Comparison of ENCODE assay signal across 18 mouse cellular contexts in genomic region chr9:91356353-91356740, GRCm38 (mm10). TPM values are rescaled to one million over a fixed set of nuclear protein-coding genes. Genes with fewer than 3 reads are reported as not detected.
A peak's percentile ranks its signal among the peaks of the same experiment; 100 is the strongest.
DNase-seq lines count a peak whose midpoint lies in the region; ATAC-seq and TF ChIP-seq lines count a peak whose summit lies in the region.
"Had no signal": no experiment of that assay in that cellular context is flagged by ENCODE, and none has a peak within 500 bp of the region (broad histone marks: within the 10 kb centered on the region; RNA-seq: fewer than 3 reads in every experiment).

No protein-coding gene starts in this region.

- peak; percentile 28 for DNase-seq in cerebellum, adult 8-10 months
- no peak for DNase-seq in cerebellum, postnatal 36 days
- no peak for DNase-seq in forebrain, embryonic 14.5 days (ENCODE audit: low spot score)
- DNase-seq in hindbrain, postnatal 0 days (ENCODE audit: low spot score), result no peak
- DNase-seq in kidney, adult 18-20 months, result no peak
- no peak for DNase-seq in layer of hippocampus, adult 18-20 months (ENCODE audit: low spot score in 2 of 2)
- no peak for DNase-seq in thymus, adult 18-20 months
- DNase-seq: adrenal gland, postnatal 25 days; heart, postnatal 36 days; kidney, adult 9 months; layer of hippocampus, adult 9-11 months; liver, embryonic 13.5 days; lung, postnatal 10 days; spleen, adult 18-20 months had no signal

- H3K27ac ChIP-seq in forebrain, embryonic 14.5 days (ENCODE audit: low read depth, low read length), result peak overlapping the region; percentile 88
- H3K27ac ChIP-seq in hindbrain, postnatal 0 days, result peak overlapping the region; percentile 87
- H3K27ac ChIP-seq in neural tube, embryonic 13.5 days (replicated peaks), result peak overlapping the region; percentile 92
- H3K27ac ChIP-seq: embryonic facial prominence, embryonic 15.5 days; liver, embryonic 13.5 days had no signal

- WGBS in forebrain, embryonic 14.5 days, result 20% methylated on average over 4 of the region's 4 CpGs
- whole genome bisulfite sequencing in hindbrain, postnatal 0 days, result 10% methylated on average over 4 of the region's 4 CpGs
- 8% methylated on average over 4 of the region's 4 CpGs for WGBS in neural tube, embryonic 13.5 days

- TF ChIP-seq CTCF in hindbrain, postnatal 0 days (IDR thresholded peaks at IDR 0.05; ENCODE audit: low read depth), result no peak

- H3K36me3 ChIP-seq in forebrain, embryonic 14.5 days (ENCODE audit: control insufficient read depth, insufficient read depth, low read length), result peaks cover 3% of the 10 kb centered on the region; the same call in 1 of the 2 replicates
- no peaks in the 10 kb centered on the region for H3K36me3 ChIP-seq in hindbrain, postnatal 0 days (ENCODE audit: insufficient read depth, low read length)
- 0 out of 2 replicates have a peak, but pooled peaks cover under 1% of the 10 kb centered on the region for H3K36me3 ChIP-seq in neural tube, embryonic 13.5 days
- H3K36me3 ChIP-seq: embryonic facial prominence, embryonic 15.5 days; liver, embryonic 13.5 days had no signal

- peaks cover 5% of the 10 kb centered on the region; the same call in 1 of the 2 replicates for H3K4me1 ChIP-seq in forebrain, embryonic 14.5 days (ENCODE audit: control insufficient read depth, insufficient read depth, low read length)
- H3K4me1 ChIP-seq in hindbrain, postnatal 0 days (ENCODE audit: insufficient read depth, low read length), result no peaks in the 10 kb centered on the region
- H3K4me1 ChIP-seq in neural tube, embryonic 13.5 days (replicated peaks), result peaks cover 37% of the 10 kb centered on the region
- H3K4me1 ChIP-seq: liver, embryonic 13.5 days had no signal

- peaks cover 47% of the 10 kb centered on the region for H3K27me3 ChIP-seq in forebrain, embryonic 14.5 days (replicated peaks; ENCODE audit: control insufficient read depth, insufficient read depth, low read length)
- H3K27me3 ChIP-seq in hindbrain, postnatal 0 days (ENCODE audit: insufficient read depth, low read length), result no peaks in the 10 kb centered on the region; the same call in 1 of the 2 replicates
- peaks cover 73% of the 10 kb centered on the region for H3K27me3 ChIP-seq in neural tube, embryonic 13.5 days

- peak overlapping the region; percentile 17; the same call in 1 of the 2 replicates for H3K9ac ChIP-seq in forebrain, embryonic 14.5 days (ENCODE audit: low read length)
- H3K9ac ChIP-seq in hindbrain, postnatal 0 days (replicated peaks; ENCODE audit: low read length), result no peak overlapping the region
- peak overlapping the region; percentile 69; the same call in 1 of the 2 replicates for H3K9ac ChIP-seq in neural tube, embryonic 13.5 days
- H3K9ac ChIP-seq: embryonic facial prominence, embryonic 15.5 days; liver, embryonic 13.5 days had no signal

- no peaks in the 10 kb centered on the region for H3K9me3 ChIP-seq in forebrain, embryonic 14.5 days (replicated peaks; ENCODE audit: control insufficient read depth, low read length)
- no peaks in the 10 kb centered on the region for H3K9me3 ChIP-seq in hindbrain, postnatal 0 days (ENCODE audit: low read length)
- no peaks in the 10 kb centered on the region for H3K9me3 ChIP-seq in neural tube, embryonic 13.5 days
- H3K9me3 ChIP-seq: embryonic facial prominence, embryonic 15.5 days; liver, embryonic 13.5 days had no signal

- H3K4me3 ChIP-seq in forebrain, embryonic 14.5 days (ENCODE audit: low read depth, low read length), result no peak overlapping the region
- no peak overlapping the region for H3K4me3 ChIP-seq in hindbrain, postnatal 0 days (ENCODE audit: low read length)
- H3K4me3 ChIP-seq in neural tube, embryonic 13.5 days, result no peak overlapping the region
- H3K4me3 ChIP-seq: liver, embryonic 13.5 days had no signal

- no peak for ATAC-seq in forebrain, embryonic 14.5 days
- ATAC-seq in hindbrain, postnatal 0 days, result no peak
- ATAC-seq in neural tube, embryonic 13.5 days (ENCODE audit: low read depth), result no peak

- H3K4me2 ChIP-seq in forebrain, embryonic 14.5 days (ENCODE audit: low read length), result peak overlapping the region; percentile 57
- peak overlapping the region; percentile 55 for H3K4me2 ChIP-seq in hindbrain, postnatal 0 days (ENCODE audit: low read depth, low read length)
- H3K4me2 ChIP-seq in neural tube, embryonic 13.5 days, result peak overlapping the region; percentile 55

RNA-seq across cellular contexts. Expression of gene Zic4, which starts 5.9 kb away (rescaled TPM):
- 45.1 and 56.3 TPM in 2 replicates for polyA plus RNA-seq in forebrain, embryonic 14.5 days (2014; fragmentation: Nextera tagmentation; extraction: Ambion mirVana)
- 107 and 144 TPM in 2 replicates for total RNA-seq in hindbrain, postnatal 0 days (2014; rRNA removed)
- polyA plus RNA-seq in hindbrain, postnatal 0 days (2015; fragmentation: Nextera tagmentation; extraction: Ambion mirVana), result 51.0 and 58.2 TPM in 2 replicates
- polyA plus RNA-seq in neural tube, embryonic 13.5 days (2015; fragmentation: Nextera tagmentation; extraction: Ambion mirVana), result 43.0 and 51.6 TPM in 2 replicates
- 1 to 10 TPM; 1.4 to 4.1 TPM for total RNA-seq in layer of hippocampus, adult 18-20 months (2021)
- total RNA-seq: adrenal gland, postnatal 25 days; heart, postnatal 36 days; monocyte, adult 5-6 weeks had no signal
- polyA plus RNA-seq: liver, embryonic 13.5 days; urinary bladder, adult 2 months had no signal

RNA-seq across cellular contexts. Expression of gene Zic1, which starts 9.3 kb away (rescaled TPM):
- 14.4 and 14.8 TPM in 2 replicates for polyA plus RNA-seq in forebrain, embryonic 14.5 days (2014; fragmentation: Nextera tagmentation; extraction: Ambion mirVana)
- total RNA-seq in hindbrain, postnatal 0 days (2014; rRNA removed), result 281 and 342 TPM in 2 replicates
- 19.7 and 21.5 TPM in 2 replicates for polyA plus RNA-seq in hindbrain, postnatal 0 days (2015; fragmentation: Nextera tagmentation; extraction: Ambion mirVana)
- polyA plus RNA-seq in neural tube, embryonic 13.5 days (2015; fragmentation: Nextera tagmentation; extraction: Ambion mirVana), result 16.5 and 19.9 TPM in 2 replicates
- total RNA-seq in layer of hippocampus, adult 18-20 months (2021), result 10 to 100 TPM; 10.1 to 10.3 TPM
- total RNA-seq: adrenal gland, postnatal 25 days; monocyte, adult 5-6 weeks had no signal
